Mouse (Mus musculus) kidney, postnatal 25 days (tissue): ENCODE measurements around the gene Avl9.

Experiments
- DNase-seq, 2 experiments: peaks; one replicate each; pipeline ENCODE4 v3.0.0; 2021; ENCODE audit warnings: mixed read lengths in 2 of 2

Gene Avl9

GRCm38 (mm10) chr6:56714574-56715269, at the start of gene Avl9:
TSS of gene Avl9 (plus strand) at chr6:56714899.
- DNase-seq, result peak; percentile 99

GRCm38 (mm10) chr6:56688238-56688637, 26.5 kb upstream of the Avl9 start:
- DNase-seq, result no peak

- DNase-seq, result peak; percentile 54 to 88
These were observed 23.5 kb upstream of the Avl9 start for GRCm38 (mm10) chr6:56691205-56691604.

- no peak for DNase-seq
These were observed 22.3 kb upstream of the Avl9 start for GRCm38 (mm10) chr6:56692445-56692844.

GRCm38 (mm10) chr6:56703931-56704900, 10.5 kb upstream of the Avl9 start, which contains the start of gene Lsm5:
TSS of gene Lsm5 (minus strand) at chr6:56704710.
- DNase-seq, result peak; percentile 90

GRCm38 (mm10) chr6:56714186-56714573, 519 bp upstream of the Avl9 start:
- DNase-seq, result no peak

GRCm38 (mm10) chr6:56715270-56715666, 569 bp downstream of the Avl9 start:
- DNase-seq, result peak; percentile 54 to 60

GRCm38 (mm10) chr6:56719071-56719470, 4.4 kb downstream of the Avl9 start:
- DNase-seq, result no peak

- no peak for DNase-seq
These were observed 6.2 kb downstream of the Avl9 start for GRCm38 (mm10) chr6:56720877-56721276.

GRCm38 (mm10) chr6:56732545-56732944, 17.8 kb downstream of the Avl9 start:
- no peak for DNase-seq

- DNase-seq, result no peak
These were observed 31.3 kb downstream of the Avl9 start for GRCm38 (mm10) chr6:56745950-56746543.

GRCm38 (mm10) chr6:56753719-56754118, 39.0 kb downstream of the Avl9 start:
- DNase-seq, result no peak

GRCm38 (mm10) chr6:56756117-56756516, 41.4 kb downstream of the Avl9 start:
- no peak for DNase-seq

GRCm38 (mm10) chr6:56759324-56759723, 44.6 kb downstream of the Avl9 start:
- DNase-seq, result no peak

GRCm38 (mm10) chr6:56765265-56765664, 50.6 kb downstream of the Avl9 start:
- DNase-seq, result no peak

GRCm38 (mm10) chr6:56765696-56766095, 51.0 kb downstream of the Avl9 start:
- no peak for DNase-seq

GRCm38 (mm10) chr6:56775816-56776215, 61.1 kb downstream of the Avl9 start:
- no peak for DNase-seq

GRCm38 (mm10) chr6:56779636-56780035, 64.9 kb downstream of the Avl9 start:
- no peak for DNase-seq

GRCm38 (mm10) chr6:56783561-56784272, 69.0 kb downstream of the Avl9 start:
- DNase-seq, result no peak

- DNase-seq, result no peak
These were observed 70.4 kb downstream of the Avl9 start for GRCm38 (mm10) chr6:56785068-56785467.

GRCm38 (mm10) chr6:56787668-56788067, 73.0 kb downstream of the Avl9 start:
- no peak for DNase-seq

GRCm38 (mm10) chr6:56789336-56789735, 74.6 kb downstream of the Avl9 start:
- DNase-seq, result no peak

GRCm38 (mm10) chr6:56794834-56795233, 80.1 kb downstream of the Avl9 start:
- no peak for DNase-seq
